Mouse (Mus musculus): ENCODE data around the gene Lrtm2. TPM values are rescaled to one million over a fixed set of nuclear protein-coding genes. Genes with fewer than 3 reads are reported as not detected.

Gene Lrtm2
- polyA plus RNA-seq, 1 experiment from 2014 or later: 15.0 TPM

DNA sequence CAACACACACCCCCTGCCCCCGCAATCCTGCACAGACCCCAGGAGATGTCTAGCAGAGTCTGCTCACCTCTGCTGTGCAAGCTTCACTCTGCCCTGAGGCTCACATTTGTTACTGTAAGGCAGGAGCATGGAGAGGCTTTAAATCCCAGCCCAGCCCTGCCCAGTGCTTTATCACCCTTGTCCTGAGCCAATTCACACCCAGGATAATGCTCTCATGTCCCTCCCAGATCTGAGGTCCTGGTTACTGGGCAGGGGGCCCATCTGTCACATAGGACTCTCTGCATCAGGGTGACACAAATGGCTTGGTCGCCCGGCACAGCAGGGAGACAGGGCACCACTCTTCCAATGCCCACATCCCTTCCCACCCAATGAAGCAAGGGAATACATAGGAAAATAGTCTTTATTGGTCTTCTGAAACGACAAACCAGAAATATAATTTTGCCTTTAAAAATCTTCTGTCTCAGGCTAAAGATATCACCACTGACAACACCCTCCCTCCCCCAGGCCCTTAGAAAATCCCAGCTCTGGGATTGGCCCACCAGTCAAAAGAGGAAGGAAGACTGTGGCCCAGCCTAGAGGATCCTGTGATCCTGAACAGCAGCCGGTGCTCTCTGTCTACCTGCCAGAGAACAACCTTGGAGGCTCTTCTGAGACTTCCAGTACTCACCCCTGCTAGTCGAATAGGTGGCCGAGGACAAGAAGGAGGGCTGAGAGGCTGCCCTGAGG lies 15.7 kb downstream of the Lrtm2 start:
- H3K27ac ChIP-seq (replicated peaks): no peak overlapping the region

DNA sequence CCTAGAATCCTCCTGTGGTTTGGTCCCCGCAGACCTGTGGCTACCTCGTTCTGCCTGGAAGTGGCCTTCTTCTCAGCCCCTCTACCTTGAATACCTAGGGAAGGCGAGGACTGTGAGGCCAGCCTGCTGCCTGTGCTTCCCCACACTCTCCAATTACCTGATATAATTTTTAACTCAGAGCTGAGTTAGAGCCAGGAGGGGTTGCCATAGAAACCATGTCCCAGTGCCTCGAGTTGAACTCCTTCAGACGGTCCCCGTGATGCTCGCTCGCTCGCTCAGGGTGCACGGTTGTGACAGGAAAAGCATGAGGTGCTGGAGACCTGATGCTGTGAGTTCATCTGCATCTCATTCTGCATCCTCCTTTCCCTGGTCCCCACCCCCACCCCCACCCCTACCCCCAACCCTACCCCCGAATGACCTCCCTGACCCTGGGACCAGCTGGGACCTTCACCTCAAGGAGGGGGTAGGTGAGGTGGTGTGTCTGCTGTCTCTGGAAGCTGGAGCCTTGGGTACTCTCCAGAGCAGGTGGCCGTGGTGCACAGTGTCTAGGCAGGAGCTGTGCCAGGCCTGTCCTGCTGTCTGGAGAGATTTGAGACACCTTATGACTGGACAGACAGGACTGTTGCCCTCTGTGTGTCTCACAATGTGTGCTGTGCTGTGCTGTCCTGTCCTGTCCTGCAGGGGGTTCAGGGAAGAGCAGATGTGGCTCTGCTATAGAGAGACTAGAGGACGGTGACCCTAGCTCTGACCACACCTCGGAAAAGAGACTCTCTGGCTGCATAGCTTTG lies 16.8 kb downstream of the Lrtm2 start:
- Histone ChIP-seq H3K36me3 (no peaks in the 10 kb centered on the region), H3K9ac (replicated peaks) (peak overlapping the region; percentile 10; the same call in 1 of the 2 replicates), H3K27me3 (replicated peaks) (no peaks in the 10 kb centered on the region), H3K9me3 (replicated peaks) (no peaks in the 10 kb centered on the region), H3K27ac (replicated peaks) (peak overlapping the region; percentile 28; the same call in 1 of the 2 replicates), H3K4me1 (peaks cover 22% of the 10 kb centered on the region), H3K4me3 (replicated peaks) (no peak overlapping the region), H3K4me2 (no peak overlapping the region)
- WGBS: 48% methylated on average over 14 of the region's 14 CpGs
- ATAC-seq (ENCODE audit: low FRiP score): peak; percentile 75

More for the DNA sequence above, 15.7 kb downstream of the Lrtm2 start:
- ATAC-seq (ENCODE audit: low FRiP score): no peak
- no peaks in the 10 kb centered on the region for H3K27me3 ChIP-seq (replicated peaks)
- H3K4me1 ChIP-seq: peaks cover 22% of the 10 kb centered on the region
- H3K9me3 ChIP-seq (replicated peaks): no peaks in the 10 kb centered on the region
- no peak overlapping the region for H3K4me2 ChIP-seq
- H3K36me3 ChIP-seq: 0 out of 2 replicates have a peak, but pooled peaks cover 4% of the 10 kb centered on the region
- WGBS: 62% methylated on average over 7 of the region's 7 CpGs
- H3K4me3 ChIP-seq (replicated peaks): no peak overlapping the region
- H3K9ac ChIP-seq (replicated peaks): peak overlapping the region; percentile 10; the same call in 1 of the 2 replicates

DNA sequence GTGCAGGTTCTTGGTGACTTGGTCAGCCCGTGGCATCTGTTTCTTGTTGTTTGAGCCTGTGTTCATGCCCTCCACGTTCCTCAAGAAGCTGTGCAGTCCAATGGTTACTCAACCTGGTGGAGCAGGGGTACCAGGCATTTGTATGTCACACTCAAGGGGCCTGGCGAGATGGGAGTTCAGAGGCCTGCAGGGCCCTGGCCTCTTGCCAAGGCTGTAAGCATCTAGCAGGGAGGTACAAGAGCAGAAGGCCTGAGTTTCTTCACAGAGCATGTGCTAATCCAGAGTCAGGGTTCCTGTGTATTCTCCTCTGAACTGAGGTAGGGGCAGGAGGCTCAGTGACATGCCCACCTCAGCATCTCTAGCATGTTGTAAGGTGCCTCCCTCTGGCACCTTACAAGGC lies 17.5 kb downstream of the Lrtm2 start:
- Histone ChIP-seq H3K9ac (replicated peaks) (no peak overlapping the region), H3K4me2 (no peak overlapping the region), H3K4me1 (peaks cover 23% of the 10 kb centered on the region), H3K27me3 (replicated peaks) (no peaks in the 10 kb centered on the region), H3K36me3 (no peaks in the 10 kb centered on the region), H3K4me3 (replicated peaks) (no peak overlapping the region), H3K27ac (replicated peaks) (peak overlapping the region; percentile 28; the same call in 1 of the 2 replicates), H3K9me3 (replicated peaks) (no peaks in the 10 kb centered on the region)
- 70% methylated on average over 3 of the region's 3 CpGs for WGBS
- 0 out of 2 replicates have a peak, but pooled peaks have one; percentile 18 for ATAC-seq (ENCODE audit: low FRiP score)

DNA sequence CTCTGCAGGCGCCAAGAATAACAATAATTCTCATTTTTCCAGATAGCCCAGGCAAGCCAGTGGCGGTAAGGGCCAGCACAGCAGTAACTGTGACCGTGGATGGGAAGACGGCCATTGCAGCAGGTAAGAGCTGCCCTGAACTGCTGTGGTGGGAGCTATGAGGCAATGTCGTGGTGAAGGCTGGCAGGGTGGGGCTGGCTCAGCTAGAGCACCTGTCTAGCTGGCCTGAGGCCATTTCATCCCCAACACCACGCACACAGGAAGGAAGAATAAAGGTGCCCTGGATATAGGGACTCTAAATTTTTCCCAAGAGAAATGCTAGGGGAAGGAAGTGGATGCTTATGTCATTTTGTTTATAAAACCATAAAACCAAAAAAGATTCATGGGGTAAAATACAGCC lies 18.2 kb downstream of the Lrtm2 start:
- H3K27me3 ChIP-seq (replicated peaks): no peaks in the 10 kb centered on the region
- H3K4me2 ChIP-seq: no peak overlapping the region
- no peak for ATAC-seq (ENCODE audit: low FRiP score)
- 83% methylated on average over 6 of the region's 6 CpGs for WGBS
- H3K9me3 ChIP-seq (replicated peaks): no peaks in the 10 kb centered on the region
- H3K36me3 ChIP-seq: no peaks in the 10 kb centered on the region
- H3K4me1 ChIP-seq: peaks cover 26% of the 10 kb centered on the region
- no peak overlapping the region for H3K4me3 ChIP-seq (replicated peaks)
- no peak overlapping the region for H3K27ac ChIP-seq (replicated peaks)
- no peak overlapping the region for H3K9ac ChIP-seq (replicated peaks)

DNA sequence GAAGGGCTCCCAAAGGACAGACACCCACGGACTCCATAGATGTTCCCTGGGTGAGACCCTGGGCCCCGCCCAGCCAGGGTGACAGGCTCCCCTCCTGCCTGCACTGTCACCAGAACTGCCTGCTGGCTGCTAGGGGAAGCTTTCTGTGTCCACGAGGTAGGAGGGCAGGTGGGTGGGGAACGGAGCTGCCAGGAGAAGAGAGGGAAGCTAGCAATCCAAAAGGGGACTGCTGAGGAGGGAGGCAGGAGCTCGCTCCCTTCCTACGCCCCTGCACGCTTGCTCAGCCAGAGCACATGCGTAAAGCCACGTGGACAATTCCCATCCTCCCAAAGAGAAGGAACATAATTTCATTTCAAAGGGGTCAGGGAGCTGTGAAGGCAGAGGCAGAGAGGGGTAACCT lies 20.4 kb downstream of the Lrtm2 start:
- H3K27ac ChIP-seq (replicated peaks): no peak overlapping the region
- WGBS: 64% methylated on average over 9 of the region's 9 CpGs
- no peak overlapping the region for H3K4me2 ChIP-seq
- H3K4me1 ChIP-seq: peaks cover 26% of the 10 kb centered on the region
- no peak overlapping the region for H3K4me3 ChIP-seq (replicated peaks)
- ATAC-seq (ENCODE audit: low FRiP score): no peak
- no peaks in the 10 kb centered on the region for H3K27me3 ChIP-seq (replicated peaks)
- no peaks in the 10 kb centered on the region for H3K9me3 ChIP-seq (replicated peaks)
- no peak overlapping the region for H3K9ac ChIP-seq (replicated peaks)
- no peaks in the 10 kb centered on the region for H3K36me3 ChIP-seq

DNA sequence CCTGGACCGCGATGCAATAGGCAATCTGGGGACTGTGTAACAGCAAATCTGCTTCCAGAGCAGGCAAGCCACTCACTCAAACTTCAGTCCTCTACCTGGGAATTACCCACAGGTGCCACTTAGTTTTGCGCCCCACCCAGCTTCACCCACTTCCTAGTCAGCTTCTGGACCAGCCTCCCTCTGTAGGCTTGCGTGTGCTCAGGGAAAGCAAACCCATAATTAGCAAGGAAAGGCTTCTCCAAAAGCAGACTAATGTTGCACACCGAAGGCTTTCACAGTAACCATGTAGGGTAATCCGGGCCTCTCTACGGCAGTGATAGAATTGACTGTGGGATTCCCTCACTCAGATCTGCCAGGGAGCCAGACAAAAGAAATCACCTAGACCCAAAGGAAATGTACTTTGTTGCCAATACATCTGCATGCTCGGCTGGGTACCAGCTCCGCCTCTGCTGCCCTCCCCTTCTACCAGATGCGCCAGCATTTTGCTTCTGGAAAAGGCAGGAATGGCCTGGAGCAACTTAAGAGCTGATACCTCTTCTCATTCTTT lies 22.6 kb downstream of the Lrtm2 start:
- Histone ChIP-seq H3K4me3 (replicated peaks) (no peak overlapping the region), H3K36me3 (no peaks in the 10 kb centered on the region), H3K9ac (replicated peaks) (no peak overlapping the region), H3K9me3 (replicated peaks) (no peaks in the 10 kb centered on the region), H3K4me2 (no peak overlapping the region), H3K27me3 (replicated peaks) (no peaks in the 10 kb centered on the region), H3K27ac (replicated peaks) (0 out of 2 replicates have a peak overlapping the region, but pooled peaks have one; percentile 18), H3K4me1 (peaks cover 6% of the 10 kb centered on the region)
- 46% methylated on average over 10 of the region's 10 CpGs for whole genome bisulfite sequencing
- no peak for ATAC-seq (ENCODE audit: low FRiP score)

DNA sequence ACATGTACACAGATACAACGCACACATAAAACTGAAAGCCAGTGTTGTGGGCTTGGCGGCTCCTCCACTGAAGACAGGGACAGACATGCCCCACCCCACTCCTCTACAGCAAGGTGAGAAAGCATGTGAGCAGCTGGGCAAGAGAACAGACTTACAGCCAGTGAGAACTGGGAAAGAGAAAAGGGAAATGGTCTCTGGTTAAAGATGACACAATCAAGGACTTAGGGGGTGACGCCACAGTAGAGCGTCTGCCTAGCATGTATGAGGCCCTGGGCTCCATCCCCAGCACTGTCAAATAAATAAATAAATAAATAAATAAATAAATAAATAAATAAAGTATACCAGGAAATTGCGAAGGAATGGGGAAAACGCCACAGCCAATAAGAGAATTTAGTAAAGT lies 27.2 kb downstream of the Lrtm2 start:
- H3K27me3 ChIP-seq (replicated peaks): no peaks in the 10 kb centered on the region
- H3K9ac ChIP-seq (replicated peaks): no peak overlapping the region
- WGBS: 90% methylated on average over 6 of the region's 6 CpGs
- no peak overlapping the region for H3K4me2 ChIP-seq
- H3K4me1 ChIP-seq: peaks cover 3% of the 10 kb centered on the region; the same call in 1 of the 2 replicates
- H3K36me3 ChIP-seq: no peaks in the 10 kb centered on the region
- H3K9me3 ChIP-seq (replicated peaks): no peaks in the 10 kb centered on the region
- no peak overlapping the region for H3K27ac ChIP-seq (replicated peaks)
- ATAC-seq (ENCODE audit: low FRiP score): no peak
- no peak overlapping the region for H3K4me3 ChIP-seq (replicated peaks)

DNA sequence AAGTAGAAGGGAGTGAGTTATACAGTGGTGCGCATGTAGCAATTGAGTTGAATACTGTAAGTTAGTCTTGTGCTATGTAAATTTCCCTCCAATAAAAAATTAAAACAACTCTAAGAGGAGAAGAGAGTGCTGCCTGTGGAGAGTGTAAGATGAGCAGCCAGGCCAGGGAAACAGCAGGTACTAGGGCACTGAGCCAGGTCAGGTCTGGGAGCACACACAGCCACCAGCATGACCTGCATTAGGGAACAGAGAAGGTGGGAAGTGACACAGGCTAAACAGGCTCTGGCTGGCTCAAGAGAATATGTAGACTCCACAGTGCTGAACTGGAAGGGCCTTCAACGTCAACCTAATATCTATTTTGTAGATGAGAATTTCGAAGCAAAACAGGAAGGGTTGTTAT lies 29.3 kb downstream of the Lrtm2 start:
- H3K9me3 ChIP-seq (replicated peaks): no peaks in the 10 kb centered on the region
- H3K27me3 ChIP-seq (replicated peaks): no peaks in the 10 kb centered on the region
- no peaks in the 10 kb centered on the region for H3K4me1 ChIP-seq
- no peak for ATAC-seq (ENCODE audit: low FRiP score)
- WGBS: 90% methylated on average over 3 of the region's 3 CpGs
- no peak overlapping the region for H3K4me2 ChIP-seq
- no peaks in the 10 kb centered on the region for H3K36me3 ChIP-seq
- no peak overlapping the region for H3K4me3 ChIP-seq (replicated peaks)
- no peak overlapping the region for H3K27ac ChIP-seq (replicated peaks)
- no peak overlapping the region for H3K9ac ChIP-seq (replicated peaks)

DNA sequence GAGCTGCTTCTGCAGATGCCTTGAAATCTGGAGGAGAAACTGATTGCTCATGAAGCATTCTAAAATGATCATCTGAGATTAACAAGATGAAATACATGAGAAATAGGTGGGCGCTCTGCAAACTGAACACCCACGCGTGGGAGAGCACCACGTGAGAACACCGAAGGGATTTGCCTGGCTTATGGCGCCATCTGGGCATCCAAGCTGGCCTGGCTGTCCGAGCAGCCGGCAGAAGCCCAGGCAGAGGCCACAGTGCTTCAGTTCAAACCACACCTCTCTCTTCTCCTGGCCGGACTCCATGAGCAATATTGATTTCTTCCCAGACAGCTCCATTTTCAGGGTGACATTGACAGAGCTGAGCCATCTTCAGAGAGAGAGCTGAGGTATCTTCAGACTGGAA lies 49.8 kb downstream of the Lrtm2 start:
- no peak overlapping the region for H3K4me3 ChIP-seq (replicated peaks)
- H3K36me3 ChIP-seq: no peaks in the 10 kb centered on the region
- WGBS: 77% methylated on average over 9 of the region's 9 CpGs
- no peak overlapping the region for H3K4me2 ChIP-seq
- no peaks in the 10 kb centered on the region for H3K27me3 ChIP-seq (replicated peaks)
- peaks cover 24% of the 10 kb centered on the region for H3K4me1 ChIP-seq
- ATAC-seq (ENCODE audit: low FRiP score): no peak
- H3K9me3 ChIP-seq (replicated peaks): 0 out of 2 replicates have a peak, but pooled peaks cover 4% of the 10 kb centered on the region
- H3K9ac ChIP-seq (replicated peaks): no peak overlapping the region
- H3K27ac ChIP-seq (replicated peaks): no peak overlapping the region

DNA sequence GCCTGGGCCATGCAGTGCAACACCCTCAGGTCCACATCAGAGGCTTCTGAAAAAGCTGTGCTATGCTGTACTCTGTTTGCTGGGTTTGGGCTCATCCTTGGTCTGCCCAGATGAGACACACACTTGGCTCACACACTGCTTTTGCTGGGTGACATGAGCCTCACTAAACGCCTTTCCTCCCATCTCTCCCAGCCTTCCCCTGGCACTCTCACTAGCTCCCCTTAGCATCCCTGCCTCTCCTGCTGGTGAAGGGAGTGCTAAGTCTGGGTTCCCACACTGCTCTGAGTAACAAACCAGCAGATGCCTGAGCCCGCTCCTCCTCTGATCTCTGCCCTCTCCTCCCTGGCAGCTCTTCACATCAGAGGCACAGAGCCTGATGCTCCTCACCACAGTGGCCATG lies 53.9 kb downstream of the Lrtm2 start:
- Histone ChIP-seq H3K36me3 (no peaks in the 10 kb centered on the region), H3K27me3 (replicated peaks) (no peaks in the 10 kb centered on the region), H3K9me3 (replicated peaks) (no peaks in the 10 kb centered on the region), H3K27ac (replicated peaks) (no peak overlapping the region), H3K4me1 (peaks cover 24% of the 10 kb centered on the region), H3K4me2 (no peak overlapping the region), H3K4me3 (replicated peaks) (no peak overlapping the region), H3K9ac (replicated peaks) (no peak overlapping the region)
- 81% methylated on average over 2 of the region's 2 CpGs for WGBS
- no peak for ATAC-seq (ENCODE audit: low FRiP score)
